Mouse (Mus musculus) urinary bladder, adult 18-20 months (tissue): ENCODE data around the gene D930020B18Rik.

Experiments
- DNase-seq, 2 experiments: peaks; one replicate each; pipeline ENCODE4 v3.0.0; 2022; ENCODE audit warnings: low spot score in 2 of 2, mixed read lengths in 2 of 2

Gene D930020B18Rik

DNA sequence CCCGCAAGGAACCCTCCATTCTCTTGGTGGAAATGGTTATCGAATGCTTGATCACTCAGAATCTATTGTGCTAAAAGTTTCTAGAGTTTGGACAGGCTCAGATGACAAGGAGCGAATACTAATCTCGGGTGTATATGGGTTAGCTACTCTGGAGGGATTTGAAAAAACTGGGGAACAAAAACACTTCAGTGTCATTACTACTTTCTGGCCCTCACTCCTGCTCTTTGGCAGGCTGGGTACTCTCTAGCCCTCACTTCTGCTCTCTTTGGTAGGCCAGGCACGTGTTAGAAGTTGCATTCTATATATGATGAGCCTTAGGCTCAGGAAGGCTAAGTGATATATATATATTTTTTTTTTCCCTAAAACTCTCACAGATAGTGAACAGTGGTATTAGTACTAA, 1.8 kb upstream of the D930020B18Rik start:
- DNase-seq, result no peak

DNA sequence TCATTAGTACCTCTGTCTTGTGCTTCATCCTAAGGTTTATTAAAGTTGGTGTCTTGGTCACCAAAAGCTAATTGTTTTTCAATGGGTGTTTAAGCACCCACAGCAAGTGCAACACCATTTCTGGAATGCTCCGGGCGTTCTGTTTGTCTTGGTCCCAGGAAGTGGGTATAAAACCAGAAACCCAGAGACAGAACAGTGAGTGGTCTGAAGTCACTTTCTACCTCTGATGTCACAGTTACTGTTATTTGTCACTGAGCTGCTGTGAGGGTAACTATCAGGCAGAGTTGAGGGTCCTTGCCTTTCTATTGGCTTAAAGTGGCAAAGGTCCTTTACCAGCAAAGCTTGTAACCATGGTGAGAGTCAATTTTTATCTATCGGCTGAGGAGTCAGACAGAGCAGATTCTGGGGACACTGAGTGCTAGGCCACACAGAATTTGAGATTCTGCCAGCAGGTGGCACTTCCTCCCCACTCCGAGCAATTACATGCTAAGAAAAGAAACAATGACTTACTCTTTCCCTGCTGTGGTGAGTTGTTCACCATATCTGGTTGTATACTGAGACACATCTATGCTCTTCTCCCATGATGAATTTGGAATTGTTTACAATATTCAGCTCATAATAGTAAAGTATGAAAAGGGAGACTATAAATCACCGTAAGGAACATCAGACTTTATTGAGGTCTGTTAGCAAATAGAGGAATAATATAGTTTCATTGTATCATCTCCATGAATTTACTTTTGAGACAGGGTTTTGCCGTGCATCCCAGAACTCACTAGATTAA, 1.0 kb upstream of the D930020B18Rik start:
- DNase-seq, result no peak

DNA sequence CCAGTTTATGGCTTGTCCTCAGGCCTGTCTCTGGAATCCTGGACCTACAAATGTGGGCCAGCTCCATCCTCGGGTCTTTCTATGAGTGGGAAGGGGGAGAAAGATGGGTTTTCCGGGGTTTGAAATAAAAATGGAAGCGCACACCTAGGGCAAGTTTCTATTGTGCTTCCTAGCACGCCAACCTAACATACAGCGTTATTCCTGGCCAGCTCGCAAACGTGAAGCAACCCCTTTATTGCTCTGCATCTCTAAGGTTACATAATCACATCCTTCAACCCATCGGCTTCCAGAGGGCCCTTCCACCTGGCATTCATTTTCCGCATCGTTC, 480 bp upstream of the D930020B18Rik start:
- no peak for DNase-seq

DNA sequence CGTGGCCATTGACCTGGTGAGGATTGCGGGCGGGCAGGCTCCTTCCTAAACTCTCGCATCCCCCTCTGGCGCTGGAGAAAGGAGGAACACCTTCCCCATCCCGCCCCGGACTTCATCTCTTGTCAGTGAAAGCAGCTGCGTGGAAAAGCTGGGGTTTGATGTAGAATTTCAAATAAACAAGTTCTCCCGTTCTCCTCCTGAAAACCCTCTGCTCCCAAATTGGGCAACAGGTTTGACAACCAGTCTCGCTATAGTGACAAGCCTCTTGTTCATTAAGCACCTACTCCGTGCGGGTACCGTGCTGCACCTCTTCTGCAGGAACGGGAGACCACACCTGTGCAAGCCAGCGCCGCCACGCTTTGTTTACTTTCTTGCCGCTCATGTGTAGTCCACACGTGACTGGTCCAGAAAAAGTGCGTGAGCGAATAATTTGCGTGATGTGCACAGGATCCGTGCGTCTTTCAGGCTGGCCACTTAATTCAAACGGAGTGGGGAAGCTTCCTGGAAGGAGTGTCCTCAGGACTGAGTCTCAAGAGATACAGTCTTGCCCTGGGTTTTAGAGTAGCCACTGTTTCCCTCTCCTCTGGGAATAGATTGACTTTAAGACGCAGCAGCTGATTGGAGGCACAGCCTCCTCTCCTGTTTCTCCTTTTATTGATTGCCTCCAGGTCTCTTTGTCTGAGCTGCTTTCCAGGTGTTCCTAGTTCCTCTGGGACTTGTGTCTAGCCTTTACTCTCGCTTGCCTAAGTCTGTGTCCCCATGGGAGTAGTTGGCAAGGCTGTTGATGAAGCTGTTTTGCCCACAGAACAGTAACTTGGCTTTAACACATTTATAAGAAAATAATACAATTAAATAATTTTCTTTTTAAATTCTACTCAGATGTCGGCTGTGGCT, 913 bp downstream of the D930020B18Rik start:
- peak in 1 of 2 experiments; percentile 13 for DNase-seq

DNA sequence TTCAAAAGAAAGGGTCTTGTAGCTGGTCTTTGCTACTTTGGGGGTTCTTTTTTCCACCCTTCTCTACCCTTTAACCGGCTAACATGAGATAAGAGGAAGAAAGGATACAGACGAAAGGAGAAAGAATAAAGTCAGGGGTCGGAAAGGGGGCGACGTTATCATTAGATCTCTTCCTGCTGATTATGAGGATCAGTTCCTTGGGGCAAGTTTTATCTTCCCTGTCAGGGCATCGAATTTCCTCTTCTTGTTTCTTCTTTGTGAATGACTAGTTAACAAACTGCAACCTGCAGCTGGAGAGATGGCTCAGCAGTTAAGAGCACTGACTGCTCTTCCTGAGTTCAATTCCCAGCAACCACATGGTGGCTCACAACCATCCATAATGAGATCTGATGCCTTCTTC, 4.9 kb downstream of the D930020B18Rik start:
- no peak for DNase-seq

DNA sequence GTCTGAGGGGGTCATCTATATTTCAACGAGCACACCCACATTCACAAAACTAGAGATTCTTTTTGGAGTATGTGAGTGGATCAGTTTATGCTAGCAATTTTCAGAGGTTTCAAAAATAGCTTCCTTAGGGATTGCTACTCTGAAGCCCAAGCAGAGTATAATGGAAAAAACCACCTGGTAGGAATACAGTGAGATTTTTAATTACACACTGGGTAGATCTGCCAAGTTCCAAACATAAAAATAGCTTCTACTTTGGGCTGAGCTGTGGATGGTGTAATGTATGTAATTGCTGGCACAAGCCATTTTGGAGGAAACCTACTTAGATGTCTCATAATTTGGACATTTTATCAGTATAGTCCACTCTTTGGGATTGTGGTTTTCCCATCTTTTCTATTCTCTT, 11.7 kb downstream of the D930020B18Rik start:
- no peak for DNase-seq

DNA sequence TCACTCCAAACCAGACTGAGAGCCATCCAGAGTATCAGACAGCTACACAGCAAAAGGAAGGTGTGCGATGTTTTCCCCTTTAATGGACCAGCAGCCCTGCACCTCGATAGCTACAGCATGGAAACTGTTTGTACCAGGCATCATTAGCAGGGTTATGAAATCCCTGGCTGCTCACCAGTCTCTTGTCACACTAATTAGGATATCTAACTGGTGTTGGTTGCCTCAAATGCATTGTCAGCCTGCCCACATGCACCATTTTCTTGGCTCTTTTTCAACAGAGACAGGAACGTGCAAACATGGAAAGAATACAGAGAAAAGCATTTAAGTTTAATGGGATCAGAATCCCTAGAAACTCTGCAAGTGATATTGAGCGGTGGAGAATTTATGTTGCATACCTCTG, 14.5 kb downstream of the D930020B18Rik start:
- DNase-seq, result no peak

DNA sequence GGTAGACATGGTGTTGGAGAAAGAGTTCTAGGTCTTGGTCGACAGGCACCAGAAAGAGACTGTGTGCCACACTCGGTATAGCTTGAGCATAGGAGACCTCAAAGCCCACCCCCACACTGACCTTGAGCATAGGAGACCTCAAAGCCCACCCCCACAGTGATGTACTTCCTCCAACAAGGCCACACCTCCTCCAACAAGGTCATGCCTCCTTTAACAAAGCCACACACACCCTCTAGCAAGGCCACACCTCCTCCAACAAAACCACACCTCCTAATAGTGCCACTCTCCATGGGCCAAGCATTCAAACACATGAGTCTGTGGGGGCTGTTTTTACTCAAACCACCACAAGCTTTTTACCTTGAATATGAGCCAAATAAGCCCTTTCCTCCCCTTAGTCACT, 21.3 kb downstream of the D930020B18Rik start:
- no peak for DNase-seq

DNA sequence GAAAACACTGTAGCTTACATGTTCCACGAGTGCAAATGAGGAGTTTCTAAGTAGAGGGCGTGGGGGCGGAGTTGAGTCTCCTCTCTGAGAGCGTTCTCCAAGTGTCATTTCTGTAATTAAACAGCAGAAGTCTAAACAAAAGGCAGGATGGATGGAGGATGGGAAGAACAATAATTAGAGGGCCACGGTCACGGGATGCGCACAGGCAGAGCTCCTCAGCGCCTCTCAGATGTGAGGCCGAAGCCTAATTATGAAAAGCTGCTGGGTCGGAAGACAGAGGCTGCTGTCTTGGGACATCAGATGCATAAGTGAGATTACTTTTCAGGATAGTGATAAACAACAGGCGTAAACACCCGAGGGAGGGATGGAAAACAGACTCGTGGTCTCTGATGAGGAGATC, 22.2 kb downstream of the D930020B18Rik start:
- no peak for DNase-seq

DNA sequence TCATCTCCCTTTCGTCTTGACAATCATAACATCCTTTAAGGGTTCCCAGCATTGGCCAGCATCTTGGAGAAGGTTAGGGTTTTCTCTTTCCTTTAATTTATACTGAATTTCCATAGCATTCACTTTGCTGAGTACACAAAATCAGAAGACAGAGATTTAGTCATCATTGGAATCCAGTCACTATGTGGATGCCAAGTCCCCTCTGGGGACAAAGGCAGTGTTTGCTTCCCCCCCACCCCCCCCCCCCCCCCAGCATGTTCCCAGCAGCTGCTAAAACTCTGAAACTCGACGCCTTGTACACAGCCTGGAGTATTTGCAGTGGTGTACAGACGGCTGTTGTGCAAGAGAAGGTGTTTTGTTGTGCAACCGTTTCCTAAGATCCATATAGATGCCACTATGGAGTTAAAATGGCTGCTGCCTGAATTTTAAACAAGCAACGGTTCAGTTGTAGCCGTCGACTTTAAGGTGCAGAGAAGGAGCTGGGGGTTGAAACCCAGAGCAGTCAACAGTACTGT, 24.3 kb downstream of the D930020B18Rik start:
- DNase-seq, result no peak

DNA sequence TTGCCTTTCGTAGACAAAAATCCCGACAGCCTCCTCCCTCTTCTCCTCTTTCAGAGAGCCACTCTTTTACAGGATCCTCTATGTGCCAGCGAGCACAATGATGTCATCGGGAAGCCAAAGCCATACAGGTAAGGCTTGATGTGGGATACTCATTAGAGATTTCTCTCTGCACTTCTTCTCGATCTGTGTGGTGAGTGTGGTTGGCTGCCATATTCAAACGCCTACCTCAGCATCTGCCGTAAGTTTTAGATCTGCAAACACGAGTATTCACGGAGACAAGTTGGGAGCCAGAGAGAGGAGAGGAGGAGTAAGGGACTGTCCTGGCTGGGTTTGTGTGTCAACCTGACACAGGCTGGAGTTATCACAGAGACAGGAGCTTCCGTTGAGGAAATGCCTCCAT, 27.7 kb downstream of the D930020B18Rik start:
- no peak for DNase-seq

DNA sequence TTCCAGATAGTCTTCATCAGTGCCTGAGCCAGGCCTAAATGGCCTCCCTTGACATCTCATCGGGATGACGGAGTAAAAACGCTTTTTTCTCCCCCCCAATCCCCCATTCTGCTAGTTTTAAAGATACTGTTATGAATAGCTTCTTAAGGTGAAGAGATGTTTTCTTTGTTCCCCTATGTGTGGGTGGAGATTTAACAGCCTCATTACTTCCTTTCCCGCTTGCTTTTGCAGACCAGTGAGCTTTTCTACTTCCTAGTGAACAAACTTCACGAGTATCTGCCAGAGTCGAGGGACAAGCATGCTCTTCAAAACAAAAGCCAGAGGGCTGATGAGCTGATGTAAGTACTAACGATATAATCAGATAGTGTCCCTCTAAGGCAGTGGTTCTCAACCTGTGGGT, 35.6 kb downstream of the D930020B18Rik start:
- DNase-seq, result no peak

DNA sequence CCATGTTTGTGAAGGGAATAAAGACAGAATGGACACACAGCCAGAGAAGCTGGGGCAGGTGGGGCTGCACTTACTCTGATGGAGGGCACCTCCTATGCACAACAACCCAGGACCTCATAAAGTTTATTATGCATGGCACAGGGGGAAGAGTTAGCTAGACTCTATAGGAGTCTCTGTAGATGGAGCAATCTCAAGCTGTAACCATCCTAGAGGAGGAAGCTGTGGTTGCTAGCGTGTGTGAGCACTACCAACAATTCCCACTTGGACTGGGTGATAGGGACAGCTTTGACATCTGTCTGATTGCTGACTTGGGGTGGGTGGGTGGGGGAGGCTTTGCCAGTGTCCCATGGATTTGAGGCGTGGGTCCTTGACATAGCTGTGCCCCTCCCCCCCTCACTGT, 39.5 kb downstream of the D930020B18Rik start:
- no peak for DNase-seq

DNA sequence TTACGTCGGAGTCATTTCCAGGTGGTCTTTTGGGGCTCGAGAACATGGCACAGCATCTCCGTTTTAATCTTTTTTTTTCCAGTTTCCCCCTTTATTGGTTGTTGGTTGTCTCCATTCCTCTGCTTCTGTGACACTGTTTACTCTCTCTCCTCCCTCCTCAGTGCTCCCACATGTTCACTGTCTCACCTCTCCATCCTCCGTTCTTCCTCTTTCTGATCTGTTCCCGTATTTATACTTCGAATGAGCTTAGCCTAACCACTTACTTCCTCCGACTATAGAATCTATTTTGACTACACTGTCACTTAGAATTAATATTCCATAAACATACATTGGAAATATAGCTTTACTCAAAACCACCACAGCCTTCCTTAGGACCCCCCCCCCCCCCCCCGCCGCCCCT, 41.2 kb downstream of the D930020B18Rik start:
- DNase-seq, result no peak

DNA sequence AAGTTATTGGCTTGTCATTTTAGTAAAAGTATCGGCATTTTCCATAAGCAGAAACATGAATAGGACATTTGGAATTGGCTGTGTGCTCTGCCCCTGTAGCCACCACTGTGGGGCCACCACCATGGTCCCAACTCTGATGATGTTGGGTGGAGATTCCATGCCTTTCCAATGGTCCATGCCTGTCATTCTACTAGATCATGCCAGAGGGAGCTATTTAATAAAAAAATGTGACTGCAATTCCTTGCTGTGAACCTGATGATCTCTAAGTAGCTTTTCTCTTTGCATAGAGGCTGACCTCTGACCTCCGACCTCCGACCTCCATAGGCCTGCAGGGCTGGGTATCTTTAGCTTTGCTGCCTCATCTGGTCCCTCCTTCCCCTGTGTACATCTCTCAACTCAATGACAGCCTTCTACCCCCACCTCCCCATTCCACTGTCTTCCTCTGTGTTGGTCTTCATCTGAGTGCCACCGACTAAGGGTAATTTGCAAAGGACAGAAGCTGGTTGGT, 44.8 kb downstream of the D930020B18Rik start:
- no peak for DNase-seq

DNA sequence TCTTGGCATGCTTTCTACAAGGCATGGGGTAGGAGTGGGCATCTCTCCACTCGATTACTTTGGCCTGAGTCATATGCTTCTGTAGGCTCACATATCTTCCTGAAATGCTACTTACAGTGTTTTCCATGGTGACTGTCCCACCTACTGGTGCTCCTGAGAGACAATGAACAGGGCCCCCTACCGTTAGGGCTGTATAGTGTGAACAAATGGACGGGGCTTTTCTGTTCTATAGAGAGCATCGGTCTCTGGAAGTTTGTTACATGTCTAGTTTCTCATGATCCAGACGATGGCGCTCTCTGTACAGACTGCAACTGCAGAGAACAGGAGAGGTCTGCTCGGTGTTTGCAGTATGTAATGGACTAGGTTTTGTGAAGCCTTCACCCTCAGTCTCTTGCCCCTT, 46.1 kb downstream of the D930020B18Rik start:
- DNase-seq, result no peak

DNA sequence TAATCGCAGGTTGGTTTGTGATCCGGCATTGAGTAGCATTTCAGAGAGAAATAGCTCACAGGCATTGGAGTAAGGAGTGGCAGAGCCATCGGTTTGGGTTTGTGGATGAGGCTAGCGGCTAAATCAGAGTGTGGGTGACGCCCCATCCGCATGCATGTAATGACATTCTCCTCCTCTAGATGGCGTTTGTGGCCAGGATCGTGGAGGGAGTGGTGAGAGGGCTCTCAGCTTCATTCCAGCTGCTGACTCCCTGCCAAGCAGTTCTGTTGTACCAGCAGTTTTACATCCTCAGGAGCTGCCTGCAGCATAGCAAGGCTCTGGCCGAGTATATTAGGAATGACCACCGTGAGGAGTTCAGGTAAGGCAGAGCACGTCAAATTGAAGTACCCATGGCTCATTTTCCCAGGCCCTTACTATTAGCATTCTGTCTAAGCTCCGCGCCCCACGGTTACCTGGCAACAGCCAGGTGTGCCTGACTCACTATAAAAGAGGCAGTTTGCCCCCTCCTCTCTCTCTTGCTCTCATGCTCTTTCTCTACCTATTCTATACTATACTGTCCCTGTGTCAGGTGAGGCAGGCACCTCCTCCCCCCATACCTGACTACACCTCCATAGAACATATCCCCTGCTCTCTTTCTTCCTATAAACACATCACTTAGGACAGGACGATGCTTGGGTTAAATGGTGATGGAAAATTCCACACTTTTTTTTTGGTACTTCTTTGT, 48.4 kb downstream of the D930020B18Rik start:
- peak; percentile 13 to 22 for DNase-seq

DNA sequence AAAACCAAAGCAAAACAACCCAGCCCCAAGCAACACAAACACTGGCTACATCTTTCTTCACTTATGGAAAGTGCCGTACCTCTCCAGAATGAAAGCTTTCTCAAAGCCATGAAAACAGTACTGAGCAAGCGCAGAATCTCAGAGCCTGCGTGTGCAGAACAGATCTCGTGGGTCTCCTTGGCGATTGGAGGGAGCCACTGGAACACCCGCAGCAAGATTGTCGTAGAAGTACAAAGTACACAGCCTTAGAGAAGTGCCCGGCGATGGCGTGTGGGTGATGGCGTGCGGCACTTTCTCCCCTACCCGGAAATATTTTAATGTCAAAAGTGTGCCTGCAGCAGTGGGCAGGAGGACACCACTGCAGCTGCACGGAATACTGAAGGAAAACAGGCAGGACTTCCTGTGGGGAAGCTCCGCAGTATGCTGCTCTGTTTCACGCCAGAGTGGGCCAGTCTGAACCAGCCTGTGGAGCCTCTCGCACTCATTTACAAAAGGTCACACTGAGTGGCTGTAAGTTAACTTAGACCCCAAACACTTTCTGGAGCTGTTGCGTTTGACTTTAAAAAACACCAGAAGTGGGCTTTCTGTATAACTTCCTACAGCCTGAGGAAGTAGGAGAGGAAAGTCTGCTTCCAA, 51.7 kb downstream of the D930020B18Rik start:
- DNase-seq, result no peak

DNA sequence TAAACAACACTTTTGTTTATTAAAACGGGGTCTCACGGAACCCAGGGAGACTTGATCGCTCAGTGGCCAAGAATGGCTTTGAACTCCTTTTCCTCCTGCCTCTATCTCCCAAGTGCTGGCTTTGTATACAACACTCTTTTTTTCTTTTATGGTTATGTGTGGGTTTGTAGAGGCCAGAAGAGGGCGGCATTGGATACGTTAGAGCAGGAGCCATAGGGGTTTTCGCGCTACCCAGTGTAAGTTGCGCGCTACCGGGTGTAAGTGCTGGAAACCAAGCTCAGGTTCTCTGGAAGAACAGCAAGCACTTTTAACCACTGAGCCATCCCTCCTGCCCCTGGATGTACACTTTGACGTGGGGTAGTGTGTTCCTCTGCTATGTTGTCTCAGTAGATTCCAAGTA, 53.2 kb downstream of the D930020B18Rik start:
- DNase-seq, result no peak

DNA sequence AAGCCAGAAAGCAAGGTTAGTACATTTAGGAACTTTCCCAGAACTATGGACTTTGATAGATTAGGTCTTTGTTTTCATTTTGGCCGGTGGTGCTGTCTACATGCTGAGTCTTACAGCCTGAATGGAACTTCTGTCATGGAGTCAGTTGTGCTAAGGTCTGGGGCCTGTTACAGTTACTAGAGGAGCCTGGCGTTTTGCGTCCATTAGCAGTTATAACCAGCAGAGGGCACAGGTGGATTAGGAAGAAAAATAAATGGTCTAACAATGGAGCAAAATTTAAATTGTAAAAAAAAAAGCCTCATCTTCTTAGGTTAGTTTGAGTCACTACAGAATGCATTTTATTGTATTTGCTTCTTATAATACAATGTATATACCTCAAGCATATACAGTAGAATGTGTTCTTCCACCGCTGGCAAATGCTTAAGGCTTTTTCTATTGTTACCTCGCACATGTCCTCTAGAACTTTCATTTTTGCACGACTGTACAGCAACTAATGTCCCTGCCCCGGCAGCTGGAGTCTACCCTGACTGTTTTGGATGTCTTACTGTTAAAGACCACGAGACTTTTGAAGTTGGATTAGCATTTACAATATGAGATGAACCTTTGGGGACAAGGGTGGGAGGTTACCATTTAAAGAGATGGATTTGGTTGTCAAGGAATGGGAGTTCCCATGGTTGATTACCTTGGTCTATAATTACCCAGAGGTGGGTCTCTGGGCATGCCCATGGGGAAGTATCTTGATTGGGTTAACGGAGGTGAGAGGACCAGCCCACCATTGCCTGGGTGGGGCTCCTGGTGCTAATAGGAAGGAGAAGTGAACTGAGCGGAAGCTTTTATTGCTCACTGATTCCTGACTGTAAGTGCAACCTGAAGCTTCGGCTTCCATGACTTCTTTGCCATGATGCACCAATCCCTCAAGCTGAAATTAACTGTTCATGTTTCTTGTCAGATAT, 60.2 kb downstream of the D930020B18Rik start:
- DNase-seq, result peak in 1 of 2 experiments; percentile 11
